Mouse (Mus musculus): ENCODE measurements around the gene Sncg.

The Sncg gene

GRCm38 (mm10) chr14:34332476-34332875 lies 42.1 kb downstream of the Sncg start:
- DNase-seq = no peak

- peak; percentile 40 for DNase-seq
Measured at GRCm38 (mm10) chr14:34331886-34332285, 42.7 kb downstream of the Sncg start.

- no peak for DNase-seq
Measured at GRCm38 (mm10) chr14:34330657-34331158, 43.9 kb downstream of the Sncg start.

GRCm38 (mm10) chr14:34327618-34328017 lies 47.0 kb downstream of the Sncg start:
- DNase-seq = no peak

GRCm38 (mm10) chr14:34326606-34327005 lies 48.0 kb downstream of the Sncg start:
- no peak for DNase-seq

- no peak for DNase-seq
Measured at GRCm38 (mm10) chr14:34323576-34324085, 51.0 kb downstream of the Sncg start.
